Mouse (Mus musculus): ENCODE data around the gene 2610528A11Rik.
A peak's percentile ranks its signal among the peaks of the same experiment; 100 is the strongest.

The 2610528A11Rik gene

DNA sequence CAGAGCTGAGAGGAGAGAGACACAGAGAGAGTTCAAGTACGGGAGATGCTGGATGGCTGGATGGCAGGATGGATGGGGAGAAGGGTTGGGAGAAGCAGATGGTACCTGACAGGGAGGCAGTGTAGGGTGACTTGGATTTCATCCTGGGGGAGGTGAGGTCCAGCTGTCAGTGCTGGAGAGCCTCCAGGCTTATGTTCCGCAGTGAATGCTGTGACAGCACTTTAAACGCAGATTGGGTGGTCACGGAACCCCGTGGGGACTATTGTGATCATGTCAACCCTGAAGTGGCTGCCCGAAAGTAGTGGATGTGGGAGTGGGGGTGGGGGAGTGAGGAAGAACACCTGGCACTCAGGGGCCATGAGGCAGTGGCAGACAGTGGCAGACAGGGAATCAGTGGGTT is 19.4 kb downstream of the 2610528A11Rik start:
- peak in 1 of 2 experiments; percentile 23 for DNase-seq (ENCODE audit: low spot score in 2 of 2)

DNA sequence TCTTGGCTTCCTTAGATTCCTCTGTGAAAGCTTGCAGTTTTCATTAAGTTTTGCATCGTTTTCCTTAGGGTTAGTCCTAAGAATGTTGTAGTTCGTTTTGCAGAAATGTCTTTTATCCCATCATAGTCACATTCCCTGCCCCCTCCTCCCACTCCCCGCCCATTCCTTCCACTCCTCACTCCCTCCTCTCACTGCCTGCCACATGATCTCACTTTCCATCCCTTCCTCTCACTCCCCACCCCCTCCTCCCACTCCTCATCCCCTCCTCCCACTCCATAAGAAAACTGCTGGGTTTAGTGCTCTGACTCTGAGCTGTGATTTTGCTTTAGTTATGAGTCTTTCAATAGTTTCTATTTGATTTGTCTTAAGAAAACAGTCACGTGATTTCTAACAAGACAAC is 30.1 kb downstream of the 2610528A11Rik start:
- DNase-seq (ENCODE audit: low spot score in 2 of 2) = no peak

DNA sequence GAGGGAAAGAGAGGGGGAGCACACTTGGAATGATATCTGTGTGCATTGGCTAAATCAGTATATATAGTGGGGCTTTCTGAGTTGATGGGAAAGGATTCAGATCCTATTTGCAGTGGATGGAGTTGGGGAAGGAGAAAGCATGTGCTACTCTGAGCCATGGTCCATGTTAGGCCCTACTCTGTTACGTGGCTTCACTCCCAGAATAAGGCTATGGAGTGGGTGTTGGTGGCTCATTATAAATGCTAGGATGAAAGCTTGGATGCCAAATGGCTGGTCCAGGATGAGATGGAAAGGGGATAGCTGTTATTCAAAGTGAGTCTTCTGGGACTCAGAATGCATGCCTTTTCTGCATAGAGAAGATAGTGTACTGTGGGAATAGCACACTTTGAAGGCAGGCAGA is 33.1 kb downstream of the 2610528A11Rik start:
- DNase-seq (ENCODE audit: low spot score in 2 of 2) = no peak

GRCm38 (mm10) chr14:37068516-37068915 is 45.3 kb downstream of the 2610528A11Rik start:
- DNase-seq (ENCODE audit: low spot score in 2 of 2) = peak in 1 of 2 experiments; percentile 13

DNA sequence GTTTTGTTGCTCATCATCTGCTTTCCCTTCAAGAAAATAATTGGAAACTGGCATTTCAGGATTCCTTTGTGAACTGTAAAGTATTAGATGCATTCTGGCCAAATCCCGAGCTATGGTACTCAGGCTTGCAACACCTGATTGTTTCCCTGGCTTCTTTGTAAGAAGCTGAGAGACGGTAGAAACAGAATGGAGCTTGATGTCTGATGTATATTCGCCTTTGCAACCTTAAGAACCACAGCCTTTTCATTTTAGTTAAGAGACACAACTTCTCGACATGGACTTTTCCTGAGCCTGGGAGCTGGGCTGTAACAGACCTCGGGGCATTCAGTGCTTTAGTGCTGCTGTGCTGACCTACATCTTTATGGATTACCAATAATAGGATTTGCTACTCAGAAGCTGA is 46.2 kb downstream of the 2610528A11Rik start, which contains the start of gene Lrit2:
Gene Lrit2 (plus strand): TSS at position 301 of the 400 bp plus-strand sequence.
- DNase-seq (ENCODE audit: low spot score in 2 of 2) = no peak

GRCm38 (mm10) chr14:37066636-37067035 is 47.2 kb downstream of the 2610528A11Rik start:
- no peak for DNase-seq (ENCODE audit: low spot score in 2 of 2)

- DNase-seq (ENCODE audit: low spot score in 2 of 2) = no peak
Measured at GRCm38 (mm10) chr14:37064849-37065248, 49.0 kb downstream of the 2610528A11Rik start.

Measured in cerebellum, postnatal 4 days (tissue).